Mouse (Mus musculus): ENCODE results near the gene Kansl1l. TPM values are rescaled to one million over a fixed set of nuclear protein-coding genes. Genes with fewer than 3 reads are reported as not detected.

Gene Kansl1l
- polyA plus RNA-seq, 1 experiment from 2014 or later, result 17.9 TPM

GRCm38 (mm10) chr1:66838184-66839042, 21.1 kb upstream of the Kansl1l start:
- no peaks in the 10 kb centered on the region for H3K9me3 ChIP-seq
- H3K27me3 ChIP-seq, result no peaks in the 10 kb centered on the region
- peak; percentile 58 for ATAC-seq (replicated peaks)
- no peaks in the 10 kb centered on the region for H3K4me1 ChIP-seq
- H3K4me2 ChIP-seq (replicated peaks), result no peak overlapping the region
- no peak overlapping the region for H3K27ac ChIP-seq (replicated peaks)
- 61% methylated on average over 16 of the region's 16 CpGs for WGBS
- no peak overlapping the region for H3K9ac ChIP-seq (replicated peaks)
- no peaks in the 10 kb centered on the region for H3K36me3 ChIP-seq
- H3K4me3 ChIP-seq, result no peak overlapping the region

- no peak for ATAC-seq (replicated peaks)
- Histone ChIP-seq H3K9me3 (no peaks in the 10 kb centered on the region), H3K27ac (replicated peaks) (no peak overlapping the region), H3K4me3 (no peak overlapping the region), H3K4me2 (replicated peaks) (no peak overlapping the region), H3K4me1 (no peaks in the 10 kb centered on the region), H3K9ac (replicated peaks) (no peak overlapping the region), H3K27me3 (no peaks in the 10 kb centered on the region), H3K36me3 (no peaks in the 10 kb centered on the region)
- 82% methylated on average over 3 of the region's 3 CpGs for whole genome bisulfite sequencing
Observed at GRCm38 (mm10) chr1:66837207-66837606, 19.8 kb upstream of the Kansl1l start.

- Histone ChIP-seq H3K4me2 (replicated peaks) (no peak overlapping the region), H3K36me3 (no peaks in the 10 kb centered on the region), H3K4me1 (no peaks in the 10 kb centered on the region), H3K27ac (replicated peaks) (no peak overlapping the region), H3K4me3 (no peak overlapping the region), H3K9me3 (no peaks in the 10 kb centered on the region), H3K9ac (replicated peaks) (no peak overlapping the region), H3K27me3 (no peaks in the 10 kb centered on the region)
- WGBS, result 83% methylated on average over 7 of the region's 7 CpGs
- ATAC-seq (replicated peaks), result no peak
Observed at GRCm38 (mm10) chr1:66832636-66833165, 15.3 kb upstream of the Kansl1l start.

- Histone ChIP-seq H3K27ac (replicated peaks) (no peak overlapping the region), H3K9ac (replicated peaks) (no peak overlapping the region), H3K4me2 (replicated peaks) (no peak overlapping the region), H3K4me1 (no peaks in the 10 kb centered on the region), H3K27me3 (no peaks in the 10 kb centered on the region), H3K9me3 (no peaks in the 10 kb centered on the region), H3K36me3 (no peaks in the 10 kb centered on the region), H3K4me3 (no peak overlapping the region)
- 54% methylated on average over 9 of the region's 9 CpGs for WGBS
- no peak for ATAC-seq (replicated peaks)
Observed at GRCm38 (mm10) chr1:66831824-66832600, 14.7 kb upstream of the Kansl1l start.

- H3K4me1 ChIP-seq, result no peaks in the 10 kb centered on the region
- H3K4me2 ChIP-seq (replicated peaks), result no peak overlapping the region
- no peak overlapping the region for H3K27ac ChIP-seq (replicated peaks)
- H3K36me3 ChIP-seq, result no peaks in the 10 kb centered on the region
- no peak for ATAC-seq (replicated peaks)
- no peaks in the 10 kb centered on the region for H3K9me3 ChIP-seq
- no peak overlapping the region for H3K9ac ChIP-seq (replicated peaks)
- H3K27me3 ChIP-seq, result no peaks in the 10 kb centered on the region
- no peak overlapping the region for H3K4me3 ChIP-seq
- WGBS, result 71% methylated on average over 9 of the region's 9 CpGs
Observed at GRCm38 (mm10) chr1:66829400-66830080, 12.2 kb upstream of the Kansl1l start.

GRCm38 (mm10) chr1:66821966-66822365, 4.6 kb upstream of the Kansl1l start:
- Histone ChIP-seq H3K4me3 (no peak overlapping the region), H3K4me2 (replicated peaks) (no peak overlapping the region), H3K27me3 (no peaks in the 10 kb centered on the region), H3K36me3 (no peaks in the 10 kb centered on the region), H3K27ac (replicated peaks) (no peak overlapping the region), H3K9ac (replicated peaks) (no peak overlapping the region), H3K4me1 (peaks cover 8% of the 10 kb centered on the region; the same call in 1 of the 2 replicates), H3K9me3 (no peaks in the 10 kb centered on the region)
- 78% methylated on average over 9 of the region's 9 CpGs for WGBS
- no peak for ATAC-seq (replicated peaks)

- Histone ChIP-seq H3K4me3 (no peak overlapping the region), H3K4me1 (peaks cover 14% of the 10 kb centered on the region), H3K36me3 (no peaks in the 10 kb centered on the region), H3K9me3 (no peaks in the 10 kb centered on the region), H3K27ac (replicated peaks) (no peak overlapping the region), H3K4me2 (replicated peaks) (no peak overlapping the region), H3K27me3 (no peaks in the 10 kb centered on the region), H3K9ac (replicated peaks) (no peak overlapping the region)
- WGBS, result 20% methylated on average over 7 of the region's 7 CpGs
- no peak for ATAC-seq (replicated peaks)
Observed at GRCm38 (mm10) chr1:66820241-66820640, 2.9 kb upstream of the Kansl1l start.

GRCm38 (mm10) chr1:66817865-66818315, 528 bp upstream of the Kansl1l start:
- H3K9ac ChIP-seq (replicated peaks), result peak overlapping the region; percentile 91
- WGBS, result under 1% methylated on average over 20 of the region's 20 CpGs
- H3K4me1 ChIP-seq, result peaks cover 21% of the 10 kb centered on the region
- peak overlapping the region; percentile 82 for H3K4me3 ChIP-seq
- peak; percentile 59 for ATAC-seq (replicated peaks)
- H3K27ac ChIP-seq (replicated peaks), result peak overlapping the region; percentile 98
- H3K4me2 ChIP-seq (replicated peaks), result peak overlapping the region; percentile 66
- no peaks in the 10 kb centered on the region for H3K27me3 ChIP-seq
- H3K9me3 ChIP-seq, result no peaks in the 10 kb centered on the region
- H3K36me3 ChIP-seq, result no peaks in the 10 kb centered on the region

- Histone ChIP-seq H3K27me3 (no peaks in the 10 kb centered on the region), H3K36me3 (no peaks in the 10 kb centered on the region), H3K27ac (replicated peaks) (peak overlapping the region; percentile 98), H3K9me3 (no peaks in the 10 kb centered on the region), H3K9ac (replicated peaks) (peak overlapping the region; percentile 91), H3K4me2 (replicated peaks) (peak overlapping the region; percentile 72), H3K4me3 (peak overlapping the region; percentile 82), H3K4me1 (peaks cover 21% of the 10 kb centered on the region)
- ATAC-seq (replicated peaks), result peak; percentile 90
- WGBS, result under 1% methylated on average over 47 of the region's 63 CpGs
Observed at GRCm38 (mm10) chr1:66816837-66817452, 417 bp downstream of the Kansl1l start.

- no peak; the same call in 1 of the 2 replicates for ATAC-seq (replicated peaks)
- no peaks in the 10 kb centered on the region for H3K36me3 ChIP-seq
- no peaks in the 10 kb centered on the region for H3K27me3 ChIP-seq
- peak overlapping the region; percentile 98 for H3K27ac ChIP-seq (replicated peaks)
- no peaks in the 10 kb centered on the region for H3K9me3 ChIP-seq
- H3K4me2 ChIP-seq (replicated peaks), result peak overlapping the region; percentile 72
- WGBS, result 2% methylated on average over 39 of the region's 39 CpGs
- H3K4me3 ChIP-seq, result peak overlapping the region; percentile 82
- H3K4me1 ChIP-seq, result peaks cover 21% of the 10 kb centered on the region
- peak overlapping the region; percentile 72 for H3K9ac ChIP-seq (replicated peaks)
Observed at GRCm38 (mm10) chr1:66815941-66816777, 1.2 kb downstream of the Kansl1l start.

- Histone ChIP-seq H3K36me3 (no peaks in the 10 kb centered on the region), H3K9ac (replicated peaks) (no peak overlapping the region), H3K4me1 (peaks cover 16% of the 10 kb centered on the region), H3K27ac (replicated peaks) (no peak overlapping the region), H3K27me3 (no peaks in the 10 kb centered on the region), H3K4me3 (no peak overlapping the region), H3K9me3 (no peaks in the 10 kb centered on the region), H3K4me2 (replicated peaks) (no peak overlapping the region)
- 58% methylated on average over 8 of the region's 8 CpGs for WGBS
- ATAC-seq (replicated peaks), result no peak
Observed at GRCm38 (mm10) chr1:66814756-66815155, 2.6 kb downstream of the Kansl1l start.

Data from forebrain, embryonic 15.5 days (tissue).